In the genomic region with DNA sequence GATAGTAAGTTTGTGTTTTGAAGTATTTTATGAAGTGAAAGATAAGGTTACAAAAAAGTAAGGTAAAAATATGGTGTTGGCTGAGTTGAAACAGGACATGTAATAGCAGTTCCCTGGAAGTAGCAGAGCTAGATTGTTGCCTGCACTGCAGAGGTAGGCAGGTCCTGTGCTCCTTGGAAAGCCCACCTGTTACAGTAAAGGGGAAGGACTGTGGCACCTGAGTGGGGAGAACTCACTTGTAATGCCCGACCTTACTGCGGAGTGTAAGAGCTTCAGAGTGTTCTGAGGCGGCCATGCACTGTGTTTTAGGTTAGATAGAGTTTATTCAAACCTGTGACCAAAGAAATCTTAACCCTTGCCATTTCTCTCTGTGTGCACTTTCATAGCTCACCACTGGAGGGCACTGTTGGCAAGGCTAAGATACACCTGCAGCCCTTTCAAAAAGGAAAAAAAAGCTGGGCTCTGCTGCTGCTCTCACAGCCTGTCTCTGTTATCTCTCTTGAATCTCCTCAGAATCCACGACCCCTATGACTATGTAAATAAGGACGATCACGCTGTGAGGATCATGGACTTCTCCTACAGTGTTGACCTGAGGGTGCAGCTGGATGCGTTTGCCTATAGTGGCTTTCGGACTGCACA, we compare ENCODE assay signal across 8 mouse cellular contexts. TPM values are rescaled to one million over a fixed set of nuclear protein-coding genes. Genes with fewer than 3 reads are reported as not detected.
A peak's percentile ranks its signal among the peaks of the same experiment; 100 is the strongest.
DNase-seq lines count a peak whose midpoint lies in the region; ATAC-seq and TF ChIP-seq lines count a peak whose summit lies in the region.

No protein-coding gene starts in this region.

- no peaks in the 10 kb centered on the region for H3K27me3 ChIP-seq in CH12.LX (replicated peaks)
- H3K27me3 ChIP-seq in embryonic facial prominence, embryonic 14.5 days (replicated peaks; ENCODE audit: control insufficient read depth, insufficient read depth, low read length): no peaks in the 10 kb centered on the region
- H3K27me3 ChIP-seq in liver, postnatal 0 days (ENCODE audit: insufficient read depth, low read length): no peaks in the 10 kb centered on the region
- no peaks in the 10 kb centered on the region for H3K27me3 ChIP-seq in neural tube, embryonic 15.5 days (replicated peaks)
- no peaks in the 10 kb centered on the region for H3K27me3 ChIP-seq in thymus, adult 2 months (ENCODE audit: control insufficient read depth, insufficient read depth, low read length)

- H3K36me3 ChIP-seq in CH12.LX (replicated peaks in 1 of 2; ENCODE audit: control insufficient read depth in 1 of 2, insufficient read depth in 1 of 2, low read length in 1 of 2): peaks cover 83 to 99% of the 10 kb centered on the region in 2 experiments
- H3K36me3 ChIP-seq in embryonic facial prominence, embryonic 14.5 days (ENCODE audit: control insufficient read depth, insufficient read depth, low read length): peaks cover 79% of the 10 kb centered on the region
- H3K36me3 ChIP-seq in liver, postnatal 0 days (replicated peaks; ENCODE audit: insufficient read depth, low read length): peaks cover 85% of the 10 kb centered on the region
- no peaks in the 10 kb centered on the region for H3K36me3 ChIP-seq in neural tube, embryonic 15.5 days
- peaks cover 45% of the 10 kb centered on the region for H3K36me3 ChIP-seq in thymus, adult 2 months (ENCODE audit: control insufficient read depth, insufficient read depth, low read length)

- no peak overlapping the region for H3K4me2 ChIP-seq in CH12.LX (ENCODE audit: insufficient read depth, low read depth, poor library complexity, severe bottlenecking)
- no peak overlapping the region for H3K4me2 ChIP-seq in embryonic facial prominence, embryonic 14.5 days (ENCODE audit: low read depth, low read length)
- H3K4me2 ChIP-seq in liver, postnatal 0 days (ENCODE audit: low read depth, low read length): no peak overlapping the region
- no peak overlapping the region for H3K4me2 ChIP-seq in neural tube, embryonic 15.5 days

- no peak overlapping the region for H3K4me3 ChIP-seq in CH12.LX (replicated peaks in 1 of 3; ENCODE audit: low read depth in 2 of 3, low read length in 2 of 3, poor library complexity in 1 of 3)
- H3K4me3 ChIP-seq in bone marrow, adult 2 months (replicated peaks; ENCODE audit: control insufficient read depth, low read depth, low read length): no peak overlapping the region
- H3K4me3 ChIP-seq in embryonic facial prominence, embryonic 14.5 days (ENCODE audit: low read depth, low read length): no peak overlapping the region
- H3K4me3 ChIP-seq in liver, postnatal 0 days (ENCODE audit: low read depth, low read length): no peak overlapping the region
- H3K4me3 ChIP-seq in neural tube, embryonic 15.5 days (replicated peaks): no peak overlapping the region
- no peak overlapping the region for H3K4me3 ChIP-seq in thymus, adult 2 months (ENCODE audit: control insufficient read depth, insufficient read depth, low read length)

- dilution Hi-C loops in CH12.LX (cut with MboI; ENCODE audit: extremely low pct_ligation_motif_present, extremely low pct_unique_long_range_greater_than_20kb, low sequenced_read_pairs): no loop called here

- H3K27ac ChIP-seq in CH12.LX (ENCODE audit: insufficient read depth, low read depth): no peak overlapping the region
- no peak overlapping the region for H3K27ac ChIP-seq in bone marrow, adult 2 months (ENCODE audit: control insufficient read depth, insufficient read depth, low read depth, low read length, poor library complexity)
- H3K27ac ChIP-seq in embryonic facial prominence, embryonic 14.5 days (replicated peaks; ENCODE audit: low read depth, low read length): no peak overlapping the region
- H3K27ac ChIP-seq in liver, postnatal 0 days (ENCODE audit: low read depth): no peak overlapping the region
- H3K27ac ChIP-seq in neural tube, embryonic 15.5 days (replicated peaks): no peak overlapping the region
- H3K27ac ChIP-seq in thymus, adult 2 months (ENCODE audit: control insufficient read depth, insufficient read depth, low read length): no peak overlapping the region

- no peak for TF ChIP-seq POLR2A in CH12.LX (IDR thresholded peaks at IDR 0.05; ENCODE audit: low read depth, low read length)
- TF ChIP-seq POLR2A in bone marrow, adult 2 months (IDR thresholded peaks at IDR 0.05; ENCODE audit: borderline replicate concordance, control insufficient read depth, low read depth, low read length): no peak
- TF ChIP-seq POLR2A in thymus, adult 2 months (IDR thresholded peaks at IDR 0.05; ENCODE audit: control insufficient read depth, extremely low read depth, insufficient read depth, low read length, poor library complexity): no peak

- ATAC-seq in embryonic facial prominence, embryonic 14.5 days (ENCODE audit: low read depth): no peak; the same call in 1 of the 2 replicates
- ATAC-seq in liver, postnatal 0 days: peak; percentile 55
- peak; percentile 65; the same call in 1 of the 2 replicates for ATAC-seq in neural tube, embryonic 15.5 days (ENCODE audit: low FRiP score)

- TF ChIP-seq CTCF in CH12.LX (conservative IDR thresholded peaks at IDR 0.05 in 1 of 2, IDR thresholded peaks at IDR 0.05 in 1 of 2; ENCODE audit: low read depth in 2 of 2, low read length in 2 of 2): peak; percentile 91 to 95
- TF ChIP-seq CTCF in bone marrow, adult 2 months (IDR thresholded peaks at IDR 0.05; ENCODE audit: control insufficient read depth, insufficient read depth, low read length): peak; percentile 47; the same call in 1 of the 2 replicates
- peak; percentile 94 for TF ChIP-seq CTCF in liver, postnatal 0 days (IDR thresholded peaks at IDR 0.05; ENCODE audit: low read depth)
- TF ChIP-seq CTCF in thymus, adult 2 months (IDR thresholded peaks at IDR 0.05; ENCODE audit: borderline replicate concordance, control insufficient read depth, extremely low read depth, insufficient read depth, low read length, poor library complexity): no peak

- no peaks in the 10 kb centered on the region; the same call in 1 of the 2 replicates for H3K79me2 ChIP-seq in CH12.LX (replicated peaks; ENCODE audit: control insufficient read depth, extremely low read depth, insufficient read depth, poor library complexity, severe bottlenecking)

- no peak for TF ChIP-seq EP300 in CH12.LX (IDR thresholded peaks at IDR 0.05; ENCODE audit: low read length)
- no peak for TF ChIP-seq EP300 in liver, postnatal 0 days (IDR thresholded peaks at IDR 0.05; ENCODE audit: low read depth)

- intact Hi-C loops in heart, postnatal 14 days (cut with DNase I): loop anchor here (1.0 to 10.0 kb wide), 4 partner anchors 57 to 337 kb away; no protein-coding TSS in a partner anchor

- H3K4me1 ChIP-seq in CH12.LX (ENCODE audit: control insufficient read depth in 1 of 2, insufficient read depth in 2 of 2): no peaks in the 10 kb centered on the region; a peak in 1 of 4 replicates
- peaks cover 2% of the 10 kb centered on the region; the same call in 1 of the 2 replicates for H3K4me1 ChIP-seq in bone marrow, adult 2 months (ENCODE audit: control insufficient read depth, insufficient read depth, low read length)
- H3K4me1 ChIP-seq in embryonic facial prominence, embryonic 14.5 days (ENCODE audit: control insufficient read depth, insufficient read depth, low read length): no peaks in the 10 kb centered on the region
- no peaks in the 10 kb centered on the region for H3K4me1 ChIP-seq in liver, postnatal 0 days (ENCODE audit: insufficient read depth)
- H3K4me1 ChIP-seq in neural tube, embryonic 15.5 days: no peaks in the 10 kb centered on the region
- H3K4me1 ChIP-seq in thymus, adult 2 months (replicated peaks; ENCODE audit: control insufficient read depth, insufficient read depth, low read length): peaks cover 16% of the 10 kb centered on the region

- no peaks in the 10 kb centered on the region for H3K9me3 ChIP-seq in CH12.LX (replicated peaks; ENCODE audit: low read length)
- no peaks in the 10 kb centered on the region for H3K9me3 ChIP-seq in embryonic facial prominence, embryonic 14.5 days (ENCODE audit: control insufficient read depth, low read length)
- H3K9me3 ChIP-seq in liver, postnatal 0 days (ENCODE audit: low read length): no peaks in the 10 kb centered on the region
- H3K9me3 ChIP-seq in neural tube, embryonic 15.5 days (replicated peaks): no peaks in the 10 kb centered on the region

- in situ Hi-C loops in CH12.LX (cut with MboI; ENCODE audit: low pct_ligation_motif_present, low pct_unique_long_range_greater_than_20kb, low sequenced_read_pairs): no loop called here

- no peak overlapping the region for H3K9ac ChIP-seq in CH12.LX (ENCODE audit: insufficient read depth, low read depth)
- H3K9ac ChIP-seq in embryonic facial prominence, embryonic 14.5 days (ENCODE audit: low read depth, low read length): no peak overlapping the region
- no peak overlapping the region for H3K9ac ChIP-seq in liver, postnatal 0 days (replicated peaks)
- no peak overlapping the region for H3K9ac ChIP-seq in neural tube, embryonic 15.5 days (replicated peaks)

- DNase-seq in CH12.LX (ENCODE audit: extremely low read depth): peak; percentile 76
- peak; percentile 71 for DNase-seq in embryonic facial prominence, embryonic 14.5 days (ENCODE audit: low spot score)
- peak; percentile 69 to 82 for DNase-seq in heart, postnatal 14 days
- peak; percentile 55 to 83 for DNase-seq in kidney, postnatal 36 days
- DNase-seq in liver, postnatal 0 days: peak; percentile 82
- peak; percentile 78 for DNase-seq in thymus, adult 2 months

- 34% methylated on average over 8 of the region's 8 CpGs for WGBS in bone marrow, adult 2 months
- 42% methylated on average over 8 of the region's 8 CpGs for WGBS in embryonic facial prominence, embryonic 14.5 days
- WGBS in liver, postnatal 0 days (ENCODE audit: insufficient replicate concordance): 38% methylated on average over 8 of the region's 8 CpGs
- 44% methylated on average over 8 of the region's 8 CpGs for WGBS in neural tube, embryonic 15.5 days
- WGBS in thymus, adult 2 months: 37% methylated on average over 8 of the region's 8 CpGs

- TF ChIP-seq RAD21 in CH12.LX (IDR thresholded peaks at IDR 0.05; ENCODE audit: low read depth, low read length): peak; percentile 94

RNA-seq across cellular contexts. Expression of a gene that starts 25.1 kb away (rescaled TPM):
- total RNA-seq in CH12.LX (2012; rRNA removed): 0.29 and 0.42 TPM in 2 replicates
- 0.05 and 0.11 TPM in 2 replicates for total RNA-seq in CH12.LX (2014; rRNA removed)
- polyA plus RNA-seq in CH12.LX (2012; ENCODE audit: insufficient read length, low read depth): 0.45 and 0.73 TPM in 2 replicates
- polyA plus RNA-seq in bone marrow, adult 2 months (2011; ENCODE audit: insufficient read depth, insufficient read length, low replicate concordance, missing spikeins): not detected in 2 replicates
- 2.0 and 2.5 TPM in 2 replicates for polyA plus RNA-seq in embryonic facial prominence, embryonic 14.5 days (2014; fragmentation: Nextera tagmentation; extraction: Ambion mirVana)
- total RNA-seq in heart, postnatal 14 days (2021): 10 to 100 TPM in 1 of 2 experiments, 1 to 10 TPM in 1; 7.8 to 10.9 TPM
- 0.08 and 0.15 TPM in 2 replicates for polyA plus RNA-seq in liver, postnatal 0 days (2015; fragmentation: Nextera tagmentation; extraction: Ambion mirVana)
- polyA plus RNA-seq in neural tube, embryonic 15.5 days (2015; fragmentation: Nextera tagmentation; extraction: Ambion mirVana): 40.2 and 42.4 TPM in 2 replicates
- polyA plus RNA-seq in thymus, adult 2 months (2012; rRNA removed): 4.3 and 4.7 TPM in 2 replicates

RNA-seq across cellular contexts. Expression of a gene that starts 40.0 kb away (rescaled TPM):
- total RNA-seq in CH12.LX (2012; rRNA removed) (91.5 and 98.3 TPM in 2 replicates), CH12.LX (2014; rRNA removed) (113 and 118 TPM in 2 replicates)
- 99.3 and 113 TPM in 2 replicates for polyA plus RNA-seq in CH12.LX (2012; ENCODE audit: insufficient read length, low read depth)
- polyA plus RNA-seq in bone marrow, adult 2 months (2011; ENCODE audit: insufficient read depth, insufficient read length, low replicate concordance, missing spikeins): 35.3 and 44.1 TPM in 2 replicates
- polyA plus RNA-seq in embryonic facial prominence, embryonic 14.5 days (2014; fragmentation: Nextera tagmentation; extraction: Ambion mirVana): 53.4 and 65.0 TPM in 2 replicates
- 1 to 10 TPM; 3.8 to 8.5 TPM for total RNA-seq in heart, postnatal 14 days (2021)
- 12.7 and 15.7 TPM in 2 replicates for polyA plus RNA-seq in liver, postnatal 0 days (2015; fragmentation: Nextera tagmentation; extraction: Ambion mirVana)
- 7.0 and 26.4 TPM in 2 replicates for polyA plus RNA-seq in neural tube, embryonic 15.5 days (2015; fragmentation: Nextera tagmentation; extraction: Ambion mirVana)
- 42.0 and 53.7 TPM in 2 replicates for polyA plus RNA-seq in thymus, adult 2 months (2012; rRNA removed)
